Mouse (Mus musculus) gastrocnemius, postnatal 36 days (tissue): Measurements from ENCODE around the gene Krtap3-2. TPM values are rescaled to one million over a fixed set of nuclear protein-coding genes. Genes with fewer than 3 reads are reported as not detected.

Experiments
- total RNA-seq, 2 experiments: library from RNA; stranded (reverse); gene quantifications; 2 replicates each; pipeline ENCODE4 v1.2.3; 2021

Gene Krtap3-2
- total RNA-seq, 2 experiments from 2014 or later = not detected

Other genes with a start within 250 kb of the Krtap3-2 start
- not detected for gene Krt25, start 233.9 kb downstream of the Krtap3-2 start, total RNA-seq
- not detected for gene Krt26, start 218.9 kb downstream of the Krtap3-2 start, total RNA-seq
- gene Krt27, start 205.7 kb downstream of the Krtap3-2 start, total RNA-seq = not detected
- not detected for gene Krt28, start 181.9 kb downstream of the Krtap3-2 start, total RNA-seq
- gene Krt10, start 167.5 kb downstream of the Krtap3-2 start, total RNA-seq = 1 to 10 TPM; 3.3 to 3.5 TPM
- not detected for gene Krt12, start 134.6 kb downstream of the Krtap3-2 start, total RNA-seq
- under 1 TPM in 1 of 2 experiments, not detected in 1; 0.17 TPM for gene Krt20, start 118.7 kb downstream of the Krtap3-2 start, total RNA-seq
- gene Krt23, start 63.7 kb downstream of the Krtap3-2 start, total RNA-seq = not detected
- not detected for gene Krt39, start 35.5 kb downstream of the Krtap3-2 start, total RNA-seq
- gene Krt40, start 13.7 kb downstream of the Krtap3-2 start, total RNA-seq = not detected
- gene Krtap3-3, start 6.0 kb downstream of the Krtap3-2 start, total RNA-seq = not detected
- not detected for gene Gm11939, start 2.6 kb upstream of the Krtap3-2 start, total RNA-seq
- not detected for gene Krtap3-1, start 9.8 kb upstream of the Krtap3-2 start, total RNA-seq
- gene Krtap1-5, start 24.2 kb upstream of the Krtap3-2 start, total RNA-seq = not detected
- gene Krtap1-4, start 26.8 kb upstream of the Krtap3-2 start, total RNA-seq = not detected
- not detected for gene Krtap1-3, start 34.5 kb upstream of the Krtap3-2 start, total RNA-seq
- not detected for gene Krtap9-3, start 41.3 kb upstream of the Krtap3-2 start, total RNA-seq
- not detected for gene Gm11938, start 46.5 kb upstream of the Krtap3-2 start, total RNA-seq
- not detected for gene Gm11937, start 53.3 kb upstream of the Krtap3-2 start, total RNA-seq
- gene Krtap2-4, start 58.0 kb upstream of the Krtap3-2 start, total RNA-seq = not detected
- not detected for gene Gm11562, start 63.6 kb upstream of the Krtap3-2 start, total RNA-seq
- gene Krtap4-1, start 71.4 kb upstream of the Krtap3-2 start, total RNA-seq = not detected
- not detected for gene Krtap4-2, start 78.2 kb upstream of the Krtap3-2 start, total RNA-seq
- gene Krtap4-7, start 87.2 kb upstream of the Krtap3-2 start, total RNA-seq = not detected
- gene Gm11555, start 93.4 kb upstream of the Krtap3-2 start, total RNA-seq = not detected
- gene Gm11563, start 102.1 kb upstream of the Krtap3-2 start, total RNA-seq = not detected
- gene Krtap4-6, start 109.1 kb upstream of the Krtap3-2 start, total RNA-seq = not detected
- not detected for gene Gm14190, start 133.9 kb upstream of the Krtap3-2 start, total RNA-seq
- not detected for gene Gm14180, start 177.4 kb upstream of the Krtap3-2 start, total RNA-seq
- gene Gm11595, start 216.1 kb upstream of the Krtap3-2 start, total RNA-seq = not detected
- not detected for gene Krtap4-8, start 223.9 kb upstream of the Krtap3-2 start, total RNA-seq
- not detected for gene Krtap4-9, start 228.3 kb upstream of the Krtap3-2 start, total RNA-seq
- gene Gm11596, start 236.6 kb upstream of the Krtap3-2 start, total RNA-seq = not detected
- not detected for gene Gm11569, start 242.1 kb upstream of the Krtap3-2 start, total RNA-seq
- not detected for gene Gm11554, start 247.6 kb upstream of the Krtap3-2 start, total RNA-seq